Mouse (Mus musculus) gastrocnemius, postnatal 36 days (tissue): Measurements from ENCODE around the gene Cradd. TPM values are rescaled to one million over a fixed set of nuclear protein-coding genes. Genes with fewer than 3 reads are reported as not detected.

ENCODE experiments used
- DNase-seq, 2 experiments: peaks; one replicate each; pipeline ENCODE4 v3.0.0; 2022
- intact Hi-C: fragments of 180-260 bp; cut with DNase I; formaldehyde crosslinking; loops from one replicate; pipeline ENCODE4 v1.15.1; 2025
- total RNA-seq, 2 experiments: library from RNA; stranded (reverse); gene quantifications; 2 replicates each; pipeline ENCODE4 v1.2.3; 2021

The Cradd gene
- total RNA-seq, 2 experiments from 2014 or later, result 8.3 to 11.1 TPM

- intact Hi-C loops, result no loop called here
- peak in 1 of 2 experiments; percentile 25 for DNase-seq
Observed at GRCm38 (mm10) chr10:95181553-95181952, 142.4 kb downstream of the Cradd start.

GRCm38 (mm10) chr10:95180900-95181299, 143.0 kb downstream of the Cradd start:
- no peak for DNase-seq
- intact Hi-C loops, result no loop called here

DNA sequence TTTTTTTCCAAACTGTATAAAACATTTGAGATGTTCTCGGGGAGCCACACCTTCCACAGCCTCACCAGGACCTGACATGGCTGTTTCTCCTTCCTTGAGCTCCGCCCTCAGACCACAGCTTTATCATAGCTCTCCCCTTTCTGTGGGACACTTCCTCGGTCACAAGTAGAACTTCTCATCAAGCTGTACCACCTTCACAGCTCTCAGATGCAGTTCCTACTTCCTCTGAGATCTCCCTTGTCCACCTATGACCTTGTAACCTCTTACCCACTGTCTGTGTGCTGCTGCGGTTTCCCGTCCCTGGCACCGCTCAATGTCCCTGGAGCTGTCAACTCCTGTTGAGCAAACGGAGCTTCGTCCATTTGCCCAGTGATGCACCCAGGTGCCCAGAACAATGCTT, 143.8 kb downstream of the Cradd start:
- intact Hi-C loops, result no loop called here
- no peak for DNase-seq

DNA sequence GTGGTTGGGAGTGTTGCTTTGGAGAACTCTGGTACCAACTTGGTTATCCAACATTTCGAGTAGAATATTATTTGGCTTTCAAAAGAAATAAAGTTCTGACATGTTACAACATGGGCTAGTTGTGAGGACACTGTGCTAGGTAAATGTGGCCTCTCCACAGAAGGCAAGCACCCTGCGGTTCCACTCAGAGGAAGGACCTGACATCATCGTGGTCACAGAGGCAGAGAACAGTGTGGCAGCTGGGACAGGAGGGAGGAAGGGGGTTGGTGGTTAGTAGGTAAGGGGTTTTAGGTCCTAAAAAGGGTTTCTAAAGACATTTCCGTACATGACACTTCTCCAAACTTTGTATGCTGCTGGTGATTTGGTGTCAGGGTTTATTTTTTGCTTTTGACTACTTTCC, 145.1 kb downstream of the Cradd start:
- DNase-seq, result no peak
- intact Hi-C loops, result no loop called here

GRCm38 (mm10) chr10:95175423-95176120, 148.4 kb downstream of the Cradd start:
- no peak for DNase-seq
- intact Hi-C loops, result no loop called here

DNA sequence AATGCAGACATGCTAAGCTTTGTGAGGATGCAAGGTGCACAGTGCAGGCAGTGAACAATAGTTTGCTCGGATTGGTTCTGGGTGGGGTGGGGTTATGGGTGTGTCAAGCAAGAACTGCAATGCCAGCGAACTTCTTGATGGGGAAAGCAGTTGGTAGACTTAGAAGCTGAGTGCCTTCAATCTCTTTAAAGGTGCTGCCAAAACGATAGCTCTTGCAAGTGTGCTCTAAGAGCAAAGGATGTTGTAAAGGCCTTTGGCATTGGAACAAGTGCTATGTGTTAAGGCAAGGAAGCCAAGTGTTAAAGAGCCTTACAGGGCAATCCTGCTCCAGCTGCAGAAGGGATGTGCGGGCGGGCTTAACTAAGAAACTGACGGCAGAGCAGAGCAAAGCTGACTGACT, 149.7 kb downstream of the Cradd start:
- intact Hi-C loops, result no loop called here
- DNase-seq, result no peak

DNA sequence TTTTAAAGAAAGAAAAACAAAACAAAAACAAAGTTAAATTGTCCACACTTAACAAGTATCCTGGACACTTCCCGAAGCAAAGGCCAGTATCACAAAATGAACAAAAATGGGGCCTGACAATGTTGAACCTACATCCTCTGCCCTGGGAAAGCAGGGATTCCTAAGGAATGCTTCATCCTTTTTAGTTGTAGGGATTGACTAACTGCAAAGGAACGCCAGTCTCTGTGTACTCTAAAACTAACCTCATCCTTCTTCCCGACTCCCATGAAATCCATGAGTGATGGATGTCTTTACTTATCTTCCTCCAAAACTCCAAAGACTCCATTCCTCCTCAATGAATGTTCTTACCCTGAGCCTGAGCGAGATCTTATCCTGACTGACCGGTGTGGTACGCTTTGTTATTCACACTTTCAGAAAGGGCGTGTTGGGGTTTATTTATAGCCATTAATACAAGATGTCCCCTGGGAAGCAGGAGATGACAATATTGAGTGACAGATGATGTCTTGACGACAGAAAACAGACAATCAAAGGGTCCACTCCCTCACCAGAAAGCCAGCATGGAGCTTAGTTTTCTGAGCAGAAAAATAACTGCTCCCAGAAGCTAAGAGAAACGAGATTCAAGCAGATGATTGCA, 153.1 kb downstream of the Cradd start:
- no peak for DNase-seq
- intact Hi-C loops, result no loop called here

- DNase-seq, result no peak
- intact Hi-C loops, result no loop called here
Observed at GRCm38 (mm10) chr10:95164949-95165348, 159.0 kb downstream of the Cradd start.

- intact Hi-C loops, result no loop called here
- DNase-seq, result no peak
Observed at GRCm38 (mm10) chr10:95162691-95163374, 161.1 kb downstream of the Cradd start.

- DNase-seq, result no peak
- intact Hi-C loops, result no loop called here
Observed at GRCm38 (mm10) chr10:95159675-95160256, 164.2 kb downstream of the Cradd start.

DNA sequence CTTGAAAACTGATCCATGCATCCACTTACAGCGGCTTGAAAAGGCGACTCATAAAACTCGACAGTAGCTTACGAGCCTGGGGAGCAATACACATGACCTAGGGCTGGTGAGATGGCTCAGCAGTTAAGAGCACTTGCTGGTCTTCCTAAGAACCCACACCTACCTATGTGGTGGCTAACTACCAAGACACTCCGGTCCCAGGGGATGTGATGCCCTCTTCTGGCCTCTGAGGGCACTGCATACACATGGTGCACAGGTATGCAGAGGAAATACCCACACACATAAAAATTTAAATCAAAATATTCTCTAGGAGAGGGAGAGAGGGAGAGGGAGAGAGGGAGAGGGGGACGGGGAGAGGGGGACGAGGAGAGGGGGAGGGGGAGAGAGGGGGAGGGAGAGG, 167.5 kb downstream of the Cradd start:
- DNase-seq, result no peak
- intact Hi-C loops, result no loop called here

- intact Hi-C loops, result no loop called here
- DNase-seq, result no peak
Observed at GRCm38 (mm10) chr10:95154675-95155074, 169.3 kb downstream of the Cradd start.

DNA sequence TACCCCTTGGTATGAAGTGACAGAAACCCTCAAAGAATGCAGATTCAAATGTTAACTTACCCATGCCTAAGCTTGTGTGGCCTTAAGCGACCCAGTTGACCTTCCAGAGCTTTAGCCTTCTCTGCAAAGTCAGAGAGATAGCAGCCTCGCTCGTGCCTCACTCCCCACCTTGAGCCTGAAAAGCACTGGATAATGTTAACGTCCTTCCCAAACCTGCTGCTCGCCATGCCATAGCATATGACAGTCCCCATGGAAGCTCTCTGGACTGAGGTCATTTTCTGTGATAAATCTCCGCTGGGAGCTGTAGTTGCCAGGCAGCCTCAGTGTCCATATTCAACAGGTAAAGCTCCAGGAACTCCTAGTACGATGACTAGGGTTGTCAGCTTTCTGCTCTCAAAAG, 170.7 kb downstream of the Cradd start:
- DNase-seq, result no peak
- intact Hi-C loops, result no loop called here

DNA sequence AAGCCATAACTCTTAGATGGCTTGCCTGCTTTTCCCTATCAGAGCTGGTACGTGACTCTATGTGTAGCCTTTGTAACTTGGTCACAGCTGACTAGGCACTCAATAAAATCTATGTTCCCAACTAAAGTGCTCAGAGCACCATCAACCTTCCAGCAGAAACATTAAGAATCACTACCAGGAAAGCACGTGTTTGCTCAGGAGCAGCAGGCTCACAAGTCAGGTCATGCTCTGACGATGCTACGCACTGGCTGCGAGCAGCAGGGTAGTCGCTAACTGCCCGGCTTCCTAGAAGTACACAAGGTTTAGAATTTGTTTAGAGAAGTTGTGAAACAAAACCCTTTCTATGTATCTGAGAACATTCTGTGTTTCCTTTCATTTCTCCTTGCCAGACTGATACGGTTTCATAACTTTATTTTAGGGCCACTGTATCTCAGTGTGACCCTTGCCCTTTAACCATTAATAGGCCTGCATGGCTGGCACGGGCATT, 171.4 kb downstream of the Cradd start:
- intact Hi-C loops, result no loop called here
- no peak for DNase-seq

GRCm38 (mm10) chr10:95151012-95151768, 172.7 kb downstream of the Cradd start:
- intact Hi-C loops, result no loop called here
- DNase-seq, result no peak

GRCm38 (mm10) chr10:95149666-95150065, 174.3 kb downstream of the Cradd start:
- intact Hi-C loops, result no loop called here
- no peak for DNase-seq

- intact Hi-C loops, result no loop called here
- DNase-seq, result no peak
Observed at GRCm38 (mm10) chr10:95148641-95149040, 175.3 kb downstream of the Cradd start.

DNA sequence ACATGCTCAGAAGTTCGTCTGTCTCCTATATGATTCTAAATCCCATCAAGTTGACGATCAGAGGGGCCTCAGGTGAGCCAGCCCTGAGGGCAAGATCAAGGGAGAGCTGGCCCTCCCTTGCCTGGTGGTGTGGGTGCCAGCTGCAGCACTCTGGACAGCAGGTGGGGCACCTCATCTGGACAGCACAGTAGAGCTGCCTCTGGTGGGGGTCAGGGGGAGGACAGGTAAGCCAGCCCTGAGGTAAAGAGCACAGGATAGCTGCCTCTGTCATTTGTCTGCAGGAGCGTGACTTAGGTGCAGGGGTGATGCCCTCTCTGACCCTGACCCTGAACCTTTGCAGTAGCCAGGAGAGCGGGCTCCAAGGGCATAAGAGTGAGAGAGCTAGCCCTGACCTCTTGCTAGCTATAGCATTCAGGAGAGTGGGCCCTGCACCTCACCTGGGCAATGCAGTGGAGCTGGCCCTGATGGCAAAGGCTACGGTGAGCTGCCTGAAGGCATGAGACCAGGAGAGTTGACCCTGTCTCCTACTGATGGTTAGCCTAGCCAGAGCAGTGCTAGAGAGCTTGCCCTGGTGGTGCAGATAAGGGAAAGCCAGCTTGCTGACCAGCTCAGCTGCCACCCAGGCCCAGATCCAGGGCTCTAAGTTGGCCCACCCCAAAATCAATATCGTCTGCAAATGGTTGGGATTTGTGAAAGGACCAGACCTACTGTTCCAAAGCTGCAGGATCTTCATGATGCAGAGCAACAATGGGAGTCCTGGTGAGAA, 176.6 kb downstream of the Cradd start:
- no peak for DNase-seq
- intact Hi-C loops, result no loop called here

DNA sequence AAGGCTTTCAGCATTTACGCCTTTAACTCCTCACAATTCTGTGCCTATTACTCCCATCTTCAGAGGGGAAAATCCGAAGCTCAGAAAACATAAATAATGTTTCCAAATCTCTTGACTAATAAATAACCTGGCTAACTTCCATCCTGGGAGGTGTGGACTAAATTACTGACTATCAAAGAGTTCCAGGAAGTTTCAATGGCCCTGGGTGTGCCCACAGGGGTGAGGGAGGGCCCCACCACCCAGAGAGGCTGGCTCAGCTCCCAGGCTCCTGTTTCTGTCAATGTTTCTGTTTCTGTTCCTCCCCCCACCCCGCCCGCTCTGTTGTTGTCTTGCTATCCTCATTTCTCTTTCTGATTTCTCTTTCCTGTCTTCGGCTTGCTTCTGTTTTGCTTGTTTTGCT, 177.4 kb downstream of the Cradd start:
- intact Hi-C loops, result no loop called here
- peak in 1 of 2 experiments; percentile 60 for DNase-seq
